Mouse (Mus musculus) stomach, embryonic 16.5 days (tissue): Measurements from ENCODE around the gene Galnt12. TPM values are rescaled to one million over a fixed set of nuclear protein-coding genes. Genes with fewer than 3 reads are reported as not detected.

Experiments
- ATAC-seq: fragments of 200-750 bp; cut with Nextera tagmentation; 2 replicates; pipeline ENCODE4 v1.8.0; 2017; ENCODE audit warnings: moderate number of reproducible peaks, moderate TSS enrichment; ENCODE audit not compliant: insufficient read depth, low FRiP score
- H3K27ac ChIP-seq: fragments of 300-500 bp; sonication (generic); 2 replicates; pipeline ENCODE4 v1.5.1; 2014; ENCODE audit warnings: low read length
- H3K27me3 ChIP-seq: fragments of 300-500 bp; sonication (generic); 2 replicates; pipeline ENCODE4 v1.6.1; 2014; ENCODE audit warnings: low read length, control low read depth, mixed read lengths; ENCODE audit not compliant: control insufficient read depth, insufficient read depth
- H3K36me3 ChIP-seq: fragments of 300-500 bp; sonication (generic); 2 replicates; pipeline ENCODE4 v1.6.1; 2014; ENCODE audit warnings: low read length; ENCODE audit not compliant: control insufficient read depth, insufficient read depth
- H3K4me1 ChIP-seq: fragments of 300-500 bp; sonication (generic); 2 replicates; pipeline ENCODE4 v1.6.1; 2014; ENCODE audit warnings: low read length, control low read depth, mixed read lengths; ENCODE audit not compliant: control insufficient read depth, insufficient read depth
- H3K4me2 ChIP-seq: fragments of 300-500 bp; sonication (generic); 2 replicates; pipeline ENCODE4 v1.6.1; 2014; ENCODE audit warnings: low read depth, low read length, mixed read lengths
- H3K4me3 ChIP-seq: fragments of 300-500 bp; sonication (generic); replicated peaks from 2 replicates; pipeline ENCODE4 v1.5.1; 2014; ENCODE audit warnings: mild to moderate bottlenecking, low read length
- H3K9ac ChIP-seq: fragments of 300-500 bp; sonication (generic); 2 replicates; pipeline ENCODE4 v1.6.1; 2014; ENCODE audit warnings: low read length
- H3K9me3 ChIP-seq: fragments of 300-500 bp; sonication (generic); replicated peaks from 2 replicates; pipeline ENCODE4 v1.6.1; 2016; ENCODE audit warnings: low read length, control low read depth; ENCODE audit not compliant: control insufficient read depth
- WGBS: fragments of 180-500 bp; shearing (Covaris S2); extraction: QIAGEN DNeasy Blood & Tissue Kit; methylation state at CpG from one replicate; pipeline ENCODE4 v1.1.7; 2014; 5-methylcytosine and 5-hydroxymethylcytosine counted together
- polyA plus RNA-seq: library from polyadenylated mRNA; unstranded; fragments of >200 nt; fragmentation: Nextera tagmentation; extraction: Ambion mirVana; gene quantifications from 2 replicates; pipeline ENCODE4 v1.2.1, GENCODE M21; 2015

Galnt12 gene
- polyA plus RNA-seq, 1 experiment from 2014 or later, result 30.7 TPM

DNA sequence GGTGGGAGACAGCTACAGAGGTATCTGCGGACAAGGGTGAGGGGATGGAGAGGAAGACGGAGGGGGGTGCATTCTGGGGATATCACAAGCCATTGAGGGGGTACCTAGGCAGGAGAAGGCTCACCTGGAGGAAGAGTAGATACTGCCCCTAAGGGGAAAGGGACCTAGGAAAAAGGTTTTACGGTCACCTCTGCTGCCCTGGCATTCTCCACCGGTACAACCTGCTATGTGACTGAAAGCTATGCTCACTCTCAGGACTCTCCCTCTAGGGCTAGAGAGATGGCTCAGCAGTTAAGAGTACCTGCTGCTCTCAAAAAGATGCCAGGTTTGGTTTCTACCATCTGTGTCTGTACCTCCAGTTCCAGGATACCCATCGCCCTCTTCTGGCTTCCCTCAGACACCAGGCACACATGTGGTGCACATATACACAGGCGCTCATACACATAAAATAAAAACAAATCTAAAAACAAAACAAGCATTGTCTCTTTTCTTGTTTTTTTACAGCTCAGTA lies 36.1 kb upstream of the Galnt12 start:
- Histone ChIP-seq H3K36me3 (no peaks in the 10 kb centered on the region), H3K27me3 (no peaks in the 10 kb centered on the region), H3K4me1 (peaks cover 18% of the 10 kb centered on the region), H3K4me2 (no peak overlapping the region), H3K27ac (no peak overlapping the region), H3K9me3 (no peaks in the 10 kb centered on the region), H3K4me3 (no peak overlapping the region), H3K9ac (no peak overlapping the region)
- WGBS, result 93% methylated on average over 6 of the region's 6 CpGs
- ATAC-seq, result no peak

DNA sequence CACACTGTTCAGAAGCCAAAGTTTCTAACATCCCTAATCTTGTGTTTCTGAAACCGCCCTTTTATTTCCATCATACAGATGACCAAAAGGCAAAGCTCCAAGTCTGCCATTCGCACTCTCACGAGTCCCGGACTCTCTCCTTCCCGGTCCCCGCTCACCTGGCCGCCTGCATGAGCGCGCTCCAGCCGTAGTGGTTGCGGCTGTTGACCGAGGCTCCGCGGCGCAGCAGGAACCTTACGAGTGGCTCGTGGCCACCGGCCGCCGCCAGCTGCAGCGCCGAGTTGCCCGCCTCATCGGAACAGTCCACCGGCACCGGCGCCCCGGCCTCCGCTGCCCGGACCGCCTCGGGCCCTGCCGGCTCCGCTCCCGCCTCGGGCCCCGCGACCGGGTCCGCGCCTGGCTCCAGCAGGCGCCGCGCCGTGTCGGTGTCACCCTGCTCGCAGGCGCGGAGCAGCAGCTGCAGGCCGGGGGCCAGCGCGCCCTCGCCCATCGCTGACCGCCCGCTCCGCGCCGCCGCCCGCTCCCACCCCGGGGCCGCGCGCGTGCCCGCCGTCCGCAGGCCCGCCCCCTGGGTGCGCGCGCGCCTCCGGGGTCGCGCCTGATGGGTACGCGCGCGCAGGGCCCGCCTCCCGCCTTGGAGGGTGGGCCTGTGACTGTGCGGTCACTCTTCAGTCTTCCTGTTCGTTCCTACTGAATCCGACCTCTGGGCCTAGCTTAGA lies 34.8 kb upstream of the Galnt12 start, which contains the start of gene Anks6:
TSS of gene Anks6 (minus strand) at position 637 of the 719 bp plus-strand sequence.
- Histone ChIP-seq H3K27ac (peak within 1 kb of the TSS; percentile 61; the same call in 1 of the 2 replicates), H3K9me3 (no peaks in the 10 kb centered on the region)
- under 1% methylated on average over 71 of the region's 86 CpGs for WGBS

DNA sequence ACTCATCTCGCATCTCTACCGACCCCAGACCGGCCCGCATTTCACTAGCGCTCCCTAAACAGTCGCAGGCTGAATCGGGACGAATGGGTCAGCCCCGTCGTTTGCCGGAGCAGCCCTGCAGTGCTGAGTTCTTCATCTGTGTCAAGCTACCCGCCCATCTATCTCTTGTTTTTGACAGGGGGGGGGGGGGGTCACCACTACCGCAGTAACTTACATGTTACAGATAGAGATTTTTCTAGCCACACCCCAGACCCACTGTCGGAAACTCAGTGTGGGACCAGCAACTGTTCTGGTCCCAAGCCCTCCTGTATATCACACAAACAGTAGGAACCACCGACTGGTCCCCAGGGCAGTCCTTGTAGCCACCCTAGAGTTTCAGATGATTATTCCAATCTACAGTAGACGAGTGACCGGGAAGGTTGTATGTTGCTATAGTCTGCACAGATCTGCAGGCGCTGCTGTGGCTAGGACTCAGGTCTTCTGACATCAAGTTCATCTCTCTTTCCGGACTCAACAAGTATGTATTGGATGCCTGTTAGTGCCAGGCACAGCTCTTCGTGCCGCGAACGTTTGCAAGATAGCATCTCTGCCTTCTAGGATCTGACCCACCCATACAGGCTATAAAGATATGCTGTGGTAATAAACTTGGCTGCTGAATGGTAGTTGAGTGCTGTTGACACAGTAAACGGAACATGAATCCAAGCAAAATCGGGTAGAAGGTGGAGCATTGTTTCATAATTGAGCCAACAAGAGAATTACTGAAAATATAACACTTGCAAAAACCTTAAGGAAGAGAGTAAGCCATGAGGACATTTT lies 34.0 kb upstream of the Galnt12 start:
- Histone ChIP-seq H3K4me1 (peaks cover 8% of the 10 kb centered on the region; the same call in 1 of the 2 replicates), H3K9me3 (no peaks in the 10 kb centered on the region), H3K27me3 (no peaks in the 10 kb centered on the region), H3K9ac (peak overlapping the region; percentile 89), H3K36me3 (no peaks in the 10 kb centered on the region), H3K4me2 (peak overlapping the region; percentile 69), H3K27ac (0 out of 2 replicates have a peak overlapping the region, but pooled peaks have one; percentile 47), H3K4me3 (peak overlapping the region; percentile 78)
- WGBS, result 27% methylated on average over 25 of the region's 25 CpGs
- ATAC-seq, result 0 out of 2 replicates have a peak, but pooled peaks have one; percentile 3

More for the DNA sequence above, 34.8 kb upstream of the Galnt12 start, which contains the start of gene Anks6:
- peak within 1 kb of the TSS; percentile 89 for H3K9ac ChIP-seq
- H3K4me1 ChIP-seq, result peaks cover 12% of the 10 kb centered on the region; the same call in 1 of the 2 replicates
- H3K4me3 ChIP-seq, result peak within 1 kb of the TSS; percentile 78
- no peaks in the 10 kb centered on the region for H3K36me3 ChIP-seq
- H3K4me2 ChIP-seq, result peak within 1 kb of the TSS; percentile 69
- ATAC-seq, result peak; percentile 91
- no peaks in the 10 kb centered on the region for H3K27me3 ChIP-seq

DNA sequence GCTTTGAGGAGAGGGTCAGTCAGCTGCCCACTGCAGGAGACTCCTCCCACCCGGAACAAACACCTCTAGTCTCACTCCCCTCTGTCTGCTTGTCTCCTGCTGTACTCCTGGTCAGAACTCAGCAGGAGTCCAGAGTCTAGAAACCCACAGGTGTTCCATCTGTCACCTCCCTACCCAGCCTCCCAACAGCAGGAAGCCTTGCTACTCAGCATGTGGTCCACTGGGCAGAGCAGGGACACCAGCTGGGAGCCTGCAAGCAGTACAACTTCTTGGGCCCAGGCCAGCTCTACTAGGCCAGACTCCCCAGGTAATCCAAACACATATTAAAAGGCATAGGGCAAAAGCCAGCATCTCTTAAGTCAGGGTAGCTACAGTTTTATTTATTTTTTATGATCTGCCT lies 30.8 kb upstream of the Galnt12 start:
- no peak for ATAC-seq
- Histone ChIP-seq H3K4me1 (peaks cover 8% of the 10 kb centered on the region; the same call in 1 of the 2 replicates), H3K9ac (no peak overlapping the region), H3K4me3 (no peak overlapping the region), H3K4me2 (no peak overlapping the region), H3K9me3 (no peaks in the 10 kb centered on the region), H3K27ac (no peak overlapping the region), H3K27me3 (no peaks in the 10 kb centered on the region), H3K36me3 (no peaks in the 10 kb centered on the region)
- whole genome bisulfite sequencing, result 0% methylated on average over 1 of the region's 1 CpGs

DNA sequence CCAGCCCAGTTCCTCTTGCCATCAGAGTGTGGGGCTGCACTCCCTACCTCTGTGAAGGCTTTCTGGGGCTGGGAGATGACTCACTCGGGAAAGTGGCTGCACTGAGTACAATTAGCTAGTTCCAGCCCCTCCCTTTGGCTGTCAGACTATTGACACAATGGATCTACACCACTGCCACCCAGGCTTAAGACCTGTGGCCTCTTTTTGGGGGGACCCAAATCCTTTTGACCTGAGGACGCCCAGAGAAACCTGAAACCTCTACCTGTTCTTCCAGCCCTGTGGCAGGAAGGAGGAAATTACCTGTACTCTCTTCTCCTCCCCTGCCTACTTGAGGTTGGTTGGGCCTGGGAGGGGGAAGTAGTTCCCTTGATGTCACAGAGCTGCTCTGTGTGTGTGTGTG lies 16.7 kb upstream of the Galnt12 start:
- WGBS, result 24% methylated on average over 2 of the region's 2 CpGs
- Histone ChIP-seq H3K9me3 (no peaks in the 10 kb centered on the region), H3K9ac (no peak overlapping the region), H3K4me3 (no peak overlapping the region), H3K27ac (peak overlapping the region; percentile 82), H3K4me2 (no peak overlapping the region), H3K36me3 (no peaks in the 10 kb centered on the region), H3K4me1 (peaks cover 5% of the 10 kb centered on the region), H3K27me3 (no peaks in the 10 kb centered on the region)
- peak; percentile 93 for ATAC-seq

DNA sequence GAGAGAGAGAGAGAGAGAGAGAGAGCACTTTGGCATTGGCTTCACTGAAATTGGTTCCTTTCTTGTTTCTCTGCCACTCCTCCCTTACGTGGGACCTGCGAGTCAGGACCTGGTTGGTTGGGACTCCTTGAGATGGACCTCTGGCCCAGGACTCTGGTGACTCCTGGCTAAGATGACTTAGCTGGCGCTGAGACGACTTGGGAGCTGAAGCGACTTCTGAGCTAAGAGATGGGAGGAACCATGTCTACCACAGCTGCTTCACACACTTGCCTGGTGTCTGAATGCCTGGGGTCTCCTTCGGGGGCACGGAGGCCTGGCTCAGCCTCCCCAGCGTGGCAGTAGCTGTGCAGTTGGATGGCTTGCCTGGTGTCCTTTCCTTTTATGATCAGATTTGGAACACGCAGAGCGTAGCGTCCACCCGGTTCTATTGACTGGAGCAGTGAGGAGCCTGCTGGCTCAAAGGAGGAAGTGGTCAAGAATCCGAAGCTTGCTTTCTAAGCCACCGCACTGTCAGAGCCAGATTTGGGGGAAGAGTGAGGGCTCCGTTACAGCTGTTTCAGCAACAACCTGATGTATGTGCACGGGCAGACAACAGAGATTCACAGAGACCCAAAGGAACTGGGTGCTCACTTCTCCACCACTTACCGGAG lies 11.6 kb upstream of the Galnt12 start:
- Histone ChIP-seq H3K4me3 (no peak overlapping the region), H3K4me1 (peaks cover 5% of the 10 kb centered on the region), H3K27ac (no peak overlapping the region), H3K4me2 (no peak overlapping the region), H3K27me3 (no peaks in the 10 kb centered on the region), H3K9me3 (no peaks in the 10 kb centered on the region), H3K36me3 (no peaks in the 10 kb centered on the region), H3K9ac (no peak overlapping the region)
- ATAC-seq, result no peak
- WGBS, result 87% methylated on average over 17 of the region's 17 CpGs

DNA sequence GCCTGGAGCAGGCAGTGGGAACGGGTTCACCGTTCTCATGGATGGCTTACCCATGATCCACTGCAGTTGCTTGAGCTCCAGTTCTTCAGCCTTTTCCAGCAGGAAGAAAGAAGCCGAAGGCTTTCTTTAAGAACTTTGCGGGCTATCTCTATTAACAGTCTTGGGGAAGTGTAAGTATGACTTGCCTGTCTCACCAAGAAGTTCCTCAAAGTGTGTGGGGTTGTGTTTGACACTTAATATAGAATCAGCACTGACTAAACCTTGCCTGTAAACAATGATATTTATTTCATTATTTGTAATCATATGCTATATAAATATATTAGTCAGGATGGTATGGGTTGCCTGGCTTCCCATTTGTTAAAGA lies 11.1 kb upstream of the Galnt12 start:
- no peak overlapping the region for H3K4me2 ChIP-seq
- no peaks in the 10 kb centered on the region for H3K27me3 ChIP-seq
- 93% methylated on average over 4 of the region's 4 CpGs for WGBS
- H3K9ac ChIP-seq, result no peak overlapping the region
- no peaks in the 10 kb centered on the region for H3K9me3 ChIP-seq
- no peak for ATAC-seq
- H3K27ac ChIP-seq, result no peak overlapping the region
- no peaks in the 10 kb centered on the region for H3K36me3 ChIP-seq
- no peak overlapping the region for H3K4me3 ChIP-seq
- peaks cover 2% of the 10 kb centered on the region for H3K4me1 ChIP-seq

DNA sequence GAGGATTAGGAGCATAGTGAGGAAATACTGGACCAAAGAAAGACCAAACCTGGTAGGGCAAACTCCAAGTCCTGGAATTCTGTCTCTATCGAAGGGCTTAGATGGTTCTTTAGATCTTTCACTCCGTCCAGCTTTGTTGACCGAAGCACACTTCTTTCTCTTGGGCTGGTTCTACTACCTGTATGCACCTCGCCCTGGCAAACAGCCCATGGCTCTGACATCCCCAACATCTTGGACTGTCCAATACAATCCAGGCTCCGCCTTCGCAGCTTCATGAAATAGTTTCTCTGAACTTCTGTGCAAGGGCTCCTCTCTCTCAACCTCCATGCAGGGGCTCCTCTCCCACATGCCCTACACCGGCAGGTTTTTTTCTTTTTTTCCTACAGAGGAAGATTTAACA lies 7.9 kb upstream of the Galnt12 start:
- no peaks in the 10 kb centered on the region for H3K36me3 ChIP-seq
- H3K9ac ChIP-seq, result no peak overlapping the region
- H3K4me1 ChIP-seq, result no peaks in the 10 kb centered on the region
- 0 out of 2 replicates have a peak overlapping the region, but pooled peaks have one; percentile 44 for H3K27ac ChIP-seq
- 80% methylated on average over 7 of the region's 7 CpGs for WGBS
- ATAC-seq, result peak; percentile 21; the same call in 1 of the 2 replicates
- H3K9me3 ChIP-seq, result no peaks in the 10 kb centered on the region
- H3K27me3 ChIP-seq, result no peaks in the 10 kb centered on the region
- H3K4me3 ChIP-seq, result no peak overlapping the region
- H3K4me2 ChIP-seq, result no peak overlapping the region
